Mouse (Mus musculus) CH12.LX (cell line): ENCODE data around the gene Klhl32. TPM values are rescaled to one million over a fixed set of nuclear protein-coding genes. Genes with fewer than 3 reads are reported as not detected.
"Not testable (repeated sequence)": the region's sequence is repeated elsewhere in the genome, so short reads cannot be mapped to it uniquely, and the experiment has no call there.

Experiments used
- DNase-seq: peaks from one replicate; pipeline ENCODE4 v3.0.0-alpha.2; 2013; ENCODE audit errors: extremely low read depth
- H3K27ac ChIP-seq: 2 replicates; pipeline ENCODE4 v1.5.1; 2012; ENCODE audit warnings: low read depth, mild to moderate bottlenecking, control low read depth, moderate library complexity; ENCODE audit not compliant: insufficient read depth
- H3K27me3 ChIP-seq: replicated peaks from 2 replicates; pipeline ENCODE3; 2012; ENCODE audit warnings: inconsistent platforms
- H3K36me3 ChIP-seq, 2 experiments: replicated peaks in 1 of 2; 2 replicates each; pipeline versions ENCODE3 to v1.6.1; 2012; ENCODE audit warnings: inconsistent platforms in 1 of 2, low read length in 1 of 2, mild to moderate bottlenecking in 1 of 2, mixed read lengths in 1 of 2, moderate library complexity in 1 of 2; ENCODE audit not compliant: control insufficient read depth in 1 of 2, insufficient read depth in 1 of 2
- H3K4me1 ChIP-seq, 2 experiments: 2 replicates each; pipeline ENCODE4 v1.6.1; 2012; ENCODE audit warnings: inconsistent platforms in 1 of 2, moderate library complexity in 1 of 2; ENCODE audit not compliant: insufficient read depth in 2 of 2, control insufficient read depth in 1 of 2
- H3K4me2 ChIP-seq: 2 replicates; pipeline ENCODE4 v1.6.1; 2012; ENCODE audit warnings: low read depth, mild to moderate bottlenecking, control low read depth; ENCODE audit not compliant: poor library complexity, insufficient read depth, severe bottlenecking
- H3K4me3 ChIP-seq, 3 experiments: fragments of 150-350 bp in 1 of 3; sonication (generic) in 1 of 3; replicated peaks in 1 of 3; 2 replicates each; pipeline versions ENCODE3 to v1.5.1; 2011 to 2012; ENCODE audit warnings: low read depth in 2 of 3, low read length in 2 of 3, mild to moderate bottlenecking in 2 of 3, moderate library complexity in 2 of 3, control low read depth in 1 of 3, improper control_type of control experiment in 1 of 3, inconsistent platforms in 1 of 3, mixed read lengths in 1 of 3; ENCODE audit not compliant: poor library complexity in 1 of 3
- H3K79me2 ChIP-seq: replicated peaks from 2 replicates; pipeline ENCODE4 v1.6.1; 2012; ENCODE audit warnings: mild to moderate bottlenecking, moderate library complexity; ENCODE audit not compliant: control insufficient read depth, poor library complexity, insufficient read depth, severe bottlenecking; ENCODE audit errors: extremely low read depth
- H3K9ac ChIP-seq: 2 replicates; pipeline ENCODE4 v1.6.1; 2012; ENCODE audit warnings: low read depth, mild to moderate bottlenecking, control low read depth, moderate library complexity; ENCODE audit not compliant: insufficient read depth
- H3K9me3 ChIP-seq: replicated peaks from 2 replicates; pipeline ENCODE3; 2012; ENCODE audit warnings: low read length, inconsistent platforms, mixed read lengths
- CHD2 ChIP-seq: IDR thresholded peaks from 2 replicates; pipeline ENCODE4 v1.6.1; 2011; ENCODE audit warnings: low read length, improper control_type of control experiment
- CTCF ChIP-seq, 2 experiments: IDR thresholded peaks in 1 of 2; conservative IDR thresholded peaks in 1 of 2; 2 replicates each; pipeline ENCODE4 v1.5.1; 2011 to 2012; ENCODE audit warnings: low read depth in 2 of 2, low read length in 2 of 2, improper control_type of control experiment in 1 of 2, inconsistent platforms in 1 of 2, mild to moderate bottlenecking in 1 of 2, moderate library complexity in 1 of 2
- ETS1 ChIP-seq: conservative IDR thresholded peaks from 2 replicates; pipeline ENCODE4 v1.6.1; 2012; ENCODE audit warnings: low read depth, mild to moderate bottlenecking, inconsistent platforms, low read length, improper control_type of control experiment, moderate library complexity
- HCFC1 ChIP-seq: IDR thresholded peaks from 2 replicates; pipeline ENCODE4 v1.6.1; 2012; ENCODE audit warnings: low read depth, mild to moderate bottlenecking, inconsistent platforms, low read length, improper control_type of control experiment
- KAT2A ChIP-seq: IDR thresholded peaks from 2 replicates; pipeline ENCODE4 v1.6.1; 2012; ENCODE audit warnings: low read length, improper control_type of control experiment, inconsistent platforms; ENCODE audit not compliant: insufficient replicate concordance
- MAFK ChIP-seq: IDR thresholded peaks from 2 replicates; pipeline ENCODE4 v1.6.1; 2011; ENCODE audit warnings: low read length, improper control_type of control experiment; ENCODE audit not compliant: insufficient replicate concordance
- MEF2A ChIP-seq: IDR thresholded peaks from 2 replicates; pipeline ENCODE4 v1.6.1; 2014; ENCODE audit warnings: low read depth, mild to moderate bottlenecking, inconsistent platforms, low read length, improper control_type of control experiment, borderline replicate concordance
- NELFE ChIP-seq: IDR thresholded peaks from 2 replicates; pipeline ENCODE4 v1.6.1; 2011; ENCODE audit warnings: low read depth, low read length, improper control_type of control experiment
- PAX5 ChIP-seq: IDR thresholded peaks from 2 replicates; pipeline ENCODE4 v1.6.1; 2012; ENCODE audit warnings: low read length, inconsistent platforms, mixed read lengths
- POLR2A ChIP-seq: IDR thresholded peaks from 2 replicates; pipeline ENCODE4 v1.6.1; 2011; ENCODE audit warnings: low read depth, mild to moderate bottlenecking, improper control_type of control experiment, low read length
- POLR2AphosphoS2 ChIP-seq: IDR thresholded peaks from 2 replicates; pipeline ENCODE4 v1.6.1; 2011; ENCODE audit warnings: low read depth, low read length, improper control_type of control experiment
- RAD21 ChIP-seq: IDR thresholded peaks from 2 replicates; pipeline ENCODE4 v1.6.1; 2011; ENCODE audit warnings: low read depth, mild to moderate bottlenecking, low read length, improper control_type of control experiment, moderate library complexity
- ZNF384 ChIP-seq: IDR thresholded peaks from 2 replicates; pipeline ENCODE4 v1.6.1; 2012; ENCODE audit warnings: low read depth, low read length, improper control_type of control experiment, inconsistent platforms
- dilution Hi-C: fragments of 300-500 bp; cut with MboI; formaldehyde crosslinking; loops from 2 replicates; pipeline ENCODE4 v1.14.3; 2020; ENCODE audit warnings: low sequenced_read_pairs; ENCODE audit not compliant: extremely low pct_unique_long_range_greater_than_20kb, extremely low pct_ligation_motif_present
- in situ Hi-C: fragments of 300-500 bp; cut with MboI; formaldehyde crosslinking; loops from 3 replicates; pipeline ENCODE4 v1.14.3; 2019; ENCODE audit warnings: low sequenced_read_pairs, low pct_ligation_motif_present, low pct_unique_long_range_greater_than_20kb, mixed read lengths
- polyA plus RNA-seq: library from polyadenylated mRNA; unstranded; fragments of >175 nt; gene quantifications from 2 replicates; pipeline ENCODE4 v1.2.1, GENCODE M21; 2012; ENCODE audit warnings: low read depth; ENCODE audit not compliant: insufficient read length
- total RNA-seq, 2 experiments: library from RNA; depleted of rRNA; stranded (reverse); fragments of 300-350 nt in 1 of 2; fragments of >200 nt in 1 of 2; gene quantifications; 2 replicates each; pipeline ENCODE4 v1.2.3; 2012 to 2014

The Klhl32 gene
- total and polyA plus RNA-seq, 3 experiments, result 0.55 to 1.1 (median 0.60) TPM

GRCm38 (mm10) chr4:24659218-24659617 is 191.7 kb downstream of the Klhl32 start:
- no peaks in the 10 kb centered on the region for H3K79me2 ChIP-seq
- TF ChIP-seq CHD2 (no peak), PAX5 (no peak)
- TF ChIP-seq, all 38 proteins: peak for 0
- H3K4me1 ChIP-seq, result no peaks in the 10 kb centered on the region
- H3K27ac ChIP-seq, result no peak overlapping the region
- no peak overlapping the region for H3K4me3 ChIP-seq
- no peak overlapping the region for H3K4me2 ChIP-seq
- H3K9me3 ChIP-seq, result no peaks in the 10 kb centered on the region
- no peaks in the 10 kb centered on the region for H3K36me3 ChIP-seq
- DNase-seq, result no peak
- in situ Hi-C loops, result no loop called here
- no peak overlapping the region for H3K9ac ChIP-seq
- dilution Hi-C loops, result no loop called here
- no peaks in the 10 kb centered on the region for H3K27me3 ChIP-seq

- not testable (repeated sequence) for H3K9ac ChIP-seq
Measured at GRCm38 (mm10) chr4:24644735-24645134, 206.2 kb downstream of the Klhl32 start.

GRCm38 (mm10) chr4:24642306-24642705 is 208.6 kb downstream of the Klhl32 start:
- Histone ChIP-seq H3K36me3 (no peaks in the 10 kb centered on the region), H3K9ac (no peak overlapping the region), H3K27me3 (no peaks in the 10 kb centered on the region), H3K4me2 (no peak overlapping the region), H3K9me3 (no peaks in the 10 kb centered on the region), H3K4me3 (no peak overlapping the region), H3K79me2 (no peaks in the 10 kb centered on the region), H3K4me1 (no peaks in the 10 kb centered on the region), H3K27ac (no peak overlapping the region)
- dilution Hi-C loops, result no loop called here
- in situ Hi-C loops, result no loop called here
- TF ChIP-seq POLR2A (no peak), KAT2A (no peak), HCFC1 (no peak), CTCF (conservative IDR thresholded peaks at IDR 0.05 in 1 of 2, IDR thresholded peaks at IDR 0.05 in 1 of 2; ENCODE audit: low read depth in 2 of 2, low read length in 2 of 2) (no peak), NELFE (no peak), POLR2AphosphoS2 (no peak), ETS1 (no peak), ZNF384 (no peak), MAFK (no peak), RAD21 (no peak), MEF2A (no peak)
- no peak for DNase-seq

More at GRCm38 (mm10) chr4:24644735-24645134, 206.2 kb downstream of the Klhl32 start:
- DNase-seq, in situ Hi-C loops, H3K79me2 ChIP-seq, H3K27me3 ChIP-seq, H3K36me3 ChIP-seq, H3K4me1 ChIP-seq, H3K27ac ChIP-seq, H3K4me2 ChIP-seq, dilution Hi-C loops, H3K9me3 ChIP-seq, H3K4me3 ChIP-seq: not testable (repeated sequence)
